Mouse (Mus musculus) kidney, adult 2 months (tissue): Measurements from ENCODE around the gene Bbc3.
A peak's percentile ranks its signal among the peaks of the same experiment; 100 is the strongest.

Experiments
- CTCF ChIP-seq: fragments of 200-500 bp; conservative IDR thresholded peaks from 2 replicates; pipeline ENCODE4 v1.5.1; 2011; ENCODE audit warnings: low read depth, mild to moderate bottlenecking, control low read depth, low read length, moderate library complexity, mixed read lengths; ENCODE audit not compliant: insufficient read depth, insufficient read length
- POLR2A ChIP-seq: fragments of 200-500 bp; IDR thresholded peaks from one replicate; pipeline ENCODE4 v1.6.1; 2011; ENCODE audit warnings: low read depth, low read length, control low read depth

DNA sequence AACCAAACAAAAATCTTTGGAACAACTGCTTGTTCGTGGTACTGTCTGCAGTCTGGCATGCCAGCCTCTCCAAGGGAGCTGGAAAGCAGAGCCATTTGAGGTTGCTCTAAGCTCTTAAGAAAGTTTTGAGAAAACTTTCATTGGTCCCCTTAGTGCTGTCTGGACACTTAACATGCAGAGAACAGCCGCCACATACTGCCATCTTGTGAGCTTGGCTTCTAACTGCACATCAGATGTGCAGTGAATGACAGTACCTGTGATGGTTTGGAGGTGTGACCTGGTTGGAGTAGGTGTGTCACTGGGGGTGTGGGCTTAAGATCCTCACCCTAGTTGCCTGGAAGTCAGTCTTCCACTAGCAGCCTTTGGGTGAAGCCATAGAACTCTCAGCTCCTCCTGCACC lies 29.5 kb downstream of the Bbc3 start:
- TF ChIP-seq CTCF (0 out of 2 replicates have a peak, but pooled peaks have one; percentile 15), POLR2A (no peak)
